Mouse (Mus musculus) neural tube, embryonic 10.5 days (tissue): ENCODE results near the gene Gm20696.
A peak's percentile ranks its signal among the peaks of the same experiment; 100 is the strongest.

Source experiments
- DNase-seq: peaks from one replicate; pipeline ENCODE4 v3.0.0-alpha.2; 2017; ENCODE audit warnings: low spot score; ENCODE audit errors: extremely low spot score

The Gm20696 gene

GRCm38 (mm10) chr6:99265945-99266656 is 400.5 kb downstream of the Gm20696 start:
- peak; percentile 34 for DNase-seq

DNA sequence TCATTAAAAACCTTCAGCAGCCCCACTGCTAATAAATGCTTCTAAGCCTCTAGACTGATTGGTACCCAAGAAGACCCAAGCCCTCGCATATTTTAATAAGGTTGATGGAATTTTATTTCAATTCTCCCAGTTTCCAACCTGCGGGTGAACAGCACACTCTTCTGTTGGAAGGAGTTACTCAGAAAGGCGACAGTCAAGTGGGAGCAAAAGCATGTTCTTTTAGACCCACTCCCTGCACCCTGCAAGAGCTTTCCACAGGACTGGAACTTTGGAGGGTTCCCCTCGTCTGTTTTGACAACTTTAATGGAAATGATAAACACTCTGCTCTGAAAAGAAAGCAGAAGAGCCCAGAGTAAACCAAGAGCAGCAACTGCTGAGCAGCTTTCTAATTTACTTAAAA is 401.4 kb downstream of the Gm20696 start:
- DNase-seq = no peak

DNA sequence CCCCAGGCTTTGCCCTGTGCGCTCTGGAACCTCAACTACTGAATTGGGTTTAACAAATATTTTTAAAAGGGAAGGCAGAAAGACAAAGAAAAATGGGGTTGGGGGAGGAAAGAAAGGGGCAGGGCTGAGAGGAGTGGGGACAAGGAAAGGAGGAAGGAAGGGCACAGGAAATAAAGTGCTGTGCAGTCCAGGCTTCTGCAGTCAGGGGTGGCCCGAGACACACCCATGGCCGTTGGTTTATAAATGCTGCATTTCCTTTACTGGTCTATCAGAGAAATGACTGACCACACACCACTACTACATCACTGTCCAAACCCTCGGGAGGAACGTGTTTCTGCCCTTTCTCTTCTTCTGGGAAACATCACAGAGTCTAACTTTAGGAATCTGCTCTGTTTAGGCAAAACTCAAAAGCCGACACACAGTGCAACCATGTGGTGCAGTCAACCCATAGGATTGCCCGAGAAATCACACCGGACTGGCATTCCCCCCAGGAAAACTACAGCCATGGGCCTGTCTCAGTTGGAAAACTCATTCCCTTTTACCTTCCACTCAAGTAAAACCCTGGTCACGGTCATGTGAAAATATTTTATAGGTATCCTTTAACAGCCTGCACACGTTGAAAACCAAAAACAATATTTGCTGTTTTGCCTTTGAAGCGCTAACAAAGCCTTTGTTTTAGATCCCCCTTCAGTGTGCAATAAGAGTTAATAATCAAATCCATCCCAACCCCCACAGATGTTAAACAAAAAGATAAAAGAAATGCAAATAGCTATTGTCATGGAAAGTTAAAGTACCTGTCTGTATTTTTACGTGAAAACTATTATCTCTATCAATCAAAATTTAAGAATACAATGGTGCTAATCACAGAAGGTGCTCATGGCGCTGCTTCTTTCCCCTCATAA is 402.2 kb downstream of the Gm20696 start:
- no peak for DNase-seq

GRCm38 (mm10) chr6:99263886-99264185 is 402.8 kb downstream of the Gm20696 start:
- DNase-seq = no peak

GRCm38 (mm10) chr6:99263061-99263885 is 403.3 kb downstream of the Gm20696 start:
- DNase-seq = peak; percentile 30

DNA sequence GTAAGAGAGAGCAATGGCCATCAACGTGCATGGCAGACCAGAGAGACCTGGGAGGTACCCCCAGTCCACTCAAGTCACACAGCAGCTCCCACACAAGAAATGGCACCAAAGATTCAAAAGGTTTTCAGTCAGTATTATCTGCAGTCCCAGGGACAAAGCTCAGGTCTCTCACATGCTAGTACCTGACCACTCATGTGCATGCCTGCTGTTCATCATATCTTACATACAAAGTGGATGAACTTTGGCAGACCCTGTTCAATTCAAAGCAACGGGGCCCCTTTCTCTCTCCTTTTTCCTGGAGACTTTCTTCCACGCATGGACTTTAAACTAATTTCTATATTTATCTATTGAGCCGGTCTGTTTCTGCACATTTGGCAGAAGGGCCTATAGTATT is 404.9 kb downstream of the Gm20696 start:
- DNase-seq = no peak

- no peak for DNase-seq
Observed at GRCm38 (mm10) chr6:99260941-99261736, 405.5 kb downstream of the Gm20696 start.

DNA sequence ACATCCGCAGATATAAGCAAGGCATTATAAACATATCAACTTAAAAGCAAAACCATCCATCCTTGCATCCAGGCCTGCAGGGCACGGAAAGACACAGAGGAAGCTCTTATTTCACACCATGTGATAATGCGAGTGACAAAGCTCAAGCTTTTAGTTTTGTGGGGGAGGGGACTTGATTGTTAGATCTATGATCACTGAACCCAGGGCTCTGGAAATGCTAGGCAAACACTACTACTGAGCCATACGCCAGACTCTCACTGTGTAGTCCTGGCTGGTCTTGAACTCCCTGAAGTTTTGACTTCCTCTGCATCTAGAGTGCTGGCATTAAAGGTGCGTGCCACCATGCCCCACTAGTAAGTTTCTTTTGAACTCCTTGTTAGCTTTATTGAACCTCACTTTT is 408.3 kb downstream of the Gm20696 start:
- DNase-seq = no peak

DNA sequence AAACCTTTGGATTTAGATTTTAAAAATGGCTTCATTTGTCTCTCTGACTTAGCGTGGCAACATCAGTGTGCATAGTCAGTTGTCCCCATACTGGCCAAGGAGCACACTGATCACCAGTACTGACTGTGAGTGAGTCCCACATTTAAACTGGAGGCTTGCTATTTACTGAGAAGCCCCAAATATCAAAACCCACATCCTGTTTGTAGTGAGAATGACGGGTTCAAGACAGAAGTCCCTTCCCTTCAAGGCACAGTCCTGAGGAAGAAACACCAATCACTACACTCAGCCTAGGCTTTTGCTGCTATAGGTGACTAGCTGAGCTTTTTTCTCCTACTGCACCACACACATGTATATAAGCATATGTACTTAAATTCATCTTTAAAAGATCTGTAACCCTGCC is 408.9 kb downstream of the Gm20696 start:
- DNase-seq = no peak

- no peak for DNase-seq
Observed at GRCm38 (mm10) chr6:99253331-99253730, 413.3 kb downstream of the Gm20696 start.

DNA sequence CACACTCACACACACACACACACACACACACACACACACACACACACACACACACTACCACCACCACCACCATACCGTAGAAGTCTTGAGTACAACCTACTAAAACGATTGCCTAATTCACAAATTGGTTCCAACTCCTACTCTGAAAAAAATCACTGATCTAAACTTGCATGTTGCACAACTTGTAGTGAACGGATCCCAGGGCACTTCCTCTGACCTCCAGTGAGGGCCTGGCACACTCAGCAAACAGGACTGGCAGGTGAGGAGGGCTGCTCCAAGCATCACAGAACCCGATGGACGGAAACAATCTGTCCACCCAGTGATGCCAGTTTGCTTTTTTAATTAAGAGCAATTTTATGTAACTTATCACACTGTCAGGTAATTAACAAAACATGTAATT is 413.8 kb downstream of the Gm20696 start:
- DNase-seq = no peak

DNA sequence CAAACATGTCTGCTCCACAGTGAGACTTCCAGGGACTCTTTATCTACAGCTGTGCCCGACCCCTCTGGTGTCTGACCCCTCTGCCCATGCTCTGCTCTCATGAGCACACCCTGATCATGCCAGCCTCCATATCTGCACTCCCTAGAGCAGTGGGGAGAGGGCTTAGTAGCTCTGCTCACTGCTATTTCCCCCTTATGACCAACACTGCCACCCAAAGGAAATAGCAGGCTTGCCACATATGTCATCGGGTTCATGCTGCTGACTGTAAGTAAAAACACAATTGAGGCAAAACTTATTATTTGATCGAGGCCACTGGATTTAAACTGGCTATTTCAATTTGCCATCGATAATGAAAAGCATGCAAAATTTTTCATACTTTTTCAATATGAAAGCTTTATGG is 414.7 kb downstream of the Gm20696 start:
- no peak for DNase-seq

GRCm38 (mm10) chr6:99251222-99251621 is 415.4 kb downstream of the Gm20696 start:
- no peak for DNase-seq

GRCm38 (mm10) chr6:99249496-99250030 is 417.0 kb downstream of the Gm20696 start:
- DNase-seq = no peak

GRCm38 (mm10) chr6:99248396-99248795 is 418.2 kb downstream of the Gm20696 start:
- no peak for DNase-seq

GRCm38 (mm10) chr6:99241625-99242395 is 424.8 kb downstream of the Gm20696 start:
- DNase-seq = no peak

DNA sequence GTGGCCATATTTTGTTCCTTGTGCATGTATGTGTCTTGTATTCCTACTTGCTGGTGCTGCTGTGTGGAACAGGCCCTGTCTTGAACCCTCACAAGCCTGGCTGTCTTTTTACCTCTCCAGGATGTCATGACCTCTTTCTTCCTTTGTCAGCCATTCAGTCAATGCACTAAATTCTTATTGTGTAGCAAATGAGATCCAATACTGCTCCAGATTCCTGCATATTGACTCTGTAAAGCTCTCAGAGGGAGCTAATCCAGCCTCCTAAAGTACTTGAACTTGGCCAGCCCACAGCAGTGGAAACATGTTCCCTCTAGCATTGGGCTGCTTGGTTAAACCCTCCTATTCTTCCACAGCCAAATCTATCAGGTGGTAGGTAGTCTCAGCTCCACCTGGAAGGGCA is 425.8 kb downstream of the Gm20696 start:
- DNase-seq = no peak

DNA sequence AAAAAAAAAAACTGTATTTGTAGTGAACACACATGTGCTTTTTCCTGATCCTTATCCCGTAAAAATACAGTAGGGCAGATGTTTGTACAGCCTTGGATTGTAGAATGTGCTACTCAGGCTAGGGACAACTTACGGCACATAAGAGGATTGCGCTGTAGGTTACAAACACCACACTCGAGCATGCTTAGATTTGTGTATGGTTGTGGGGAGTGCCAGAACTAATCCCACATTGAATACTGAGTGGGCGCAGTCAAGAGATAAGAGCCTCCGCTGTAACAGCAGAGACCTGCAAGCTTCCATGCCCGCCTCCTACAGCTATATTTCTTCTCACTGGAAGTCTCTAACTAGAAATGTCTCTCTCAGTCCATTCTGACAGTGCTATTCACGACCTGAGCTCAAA is 431.0 kb downstream of the Gm20696 start:
- no peak for DNase-seq

DNA sequence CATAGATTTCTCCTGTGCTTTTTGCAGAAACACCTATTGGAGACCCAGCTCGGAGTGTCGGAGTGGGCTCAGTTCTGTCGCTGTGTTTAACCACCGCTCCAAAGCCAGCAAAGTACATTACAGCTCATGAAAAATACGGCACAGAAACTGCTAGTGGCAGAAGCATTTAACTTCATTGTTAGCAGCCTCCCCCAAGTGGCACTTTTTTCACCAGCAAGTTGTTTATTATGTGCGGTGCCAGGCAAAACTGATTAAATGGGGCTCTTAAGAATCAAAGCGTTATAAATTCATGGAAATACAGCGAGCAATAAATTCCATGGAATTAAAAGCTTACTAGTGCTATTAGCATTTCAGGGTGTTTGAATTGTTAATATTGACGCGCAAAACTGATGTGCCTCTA is 433.2 kb downstream of the Gm20696 start:
- no peak for DNase-seq

DNA sequence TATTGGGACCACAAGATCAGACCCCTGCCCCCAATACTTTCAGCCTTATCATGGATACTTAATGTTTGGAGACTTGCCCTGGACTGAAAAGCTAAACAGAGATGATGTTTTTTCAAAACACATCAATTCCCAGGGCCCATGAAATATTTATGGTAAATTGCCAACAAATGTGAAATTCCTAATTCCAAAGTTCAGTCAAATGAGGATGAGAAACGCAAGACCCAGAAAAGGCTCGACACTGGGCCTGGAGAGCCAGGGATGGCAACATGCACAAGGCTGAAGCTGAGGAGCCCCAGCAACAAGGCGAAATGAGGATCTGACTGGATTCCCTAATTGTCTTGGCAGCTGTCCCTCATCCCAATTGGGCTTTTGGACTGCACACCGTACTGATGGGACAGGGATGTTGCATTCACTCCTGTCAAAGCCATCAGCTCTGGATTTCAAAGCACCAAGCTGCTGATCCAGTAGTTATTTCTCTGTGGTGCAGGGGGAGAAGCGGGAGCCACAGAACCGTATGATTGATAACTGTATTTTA is 438.2 kb downstream of the Gm20696 start:
- no peak for DNase-seq
